Mouse (Mus musculus): ENCODE measurements around the gene Caml. TPM values are rescaled to one million over a fixed set of nuclear protein-coding genes. Genes with fewer than 3 reads are reported as not detected.
"Not testable (repeated sequence)": the region's sequence is repeated elsewhere in the genome, so short reads cannot be mapped to it uniquely, and the experiment has no call there.

Caml gene
- polyA plus RNA-seq (2016; fragmentation: Nextera tagmentation; extraction: Ambion mirVana): 48.1 and 53.3 TPM in 2 replicates

DNA sequence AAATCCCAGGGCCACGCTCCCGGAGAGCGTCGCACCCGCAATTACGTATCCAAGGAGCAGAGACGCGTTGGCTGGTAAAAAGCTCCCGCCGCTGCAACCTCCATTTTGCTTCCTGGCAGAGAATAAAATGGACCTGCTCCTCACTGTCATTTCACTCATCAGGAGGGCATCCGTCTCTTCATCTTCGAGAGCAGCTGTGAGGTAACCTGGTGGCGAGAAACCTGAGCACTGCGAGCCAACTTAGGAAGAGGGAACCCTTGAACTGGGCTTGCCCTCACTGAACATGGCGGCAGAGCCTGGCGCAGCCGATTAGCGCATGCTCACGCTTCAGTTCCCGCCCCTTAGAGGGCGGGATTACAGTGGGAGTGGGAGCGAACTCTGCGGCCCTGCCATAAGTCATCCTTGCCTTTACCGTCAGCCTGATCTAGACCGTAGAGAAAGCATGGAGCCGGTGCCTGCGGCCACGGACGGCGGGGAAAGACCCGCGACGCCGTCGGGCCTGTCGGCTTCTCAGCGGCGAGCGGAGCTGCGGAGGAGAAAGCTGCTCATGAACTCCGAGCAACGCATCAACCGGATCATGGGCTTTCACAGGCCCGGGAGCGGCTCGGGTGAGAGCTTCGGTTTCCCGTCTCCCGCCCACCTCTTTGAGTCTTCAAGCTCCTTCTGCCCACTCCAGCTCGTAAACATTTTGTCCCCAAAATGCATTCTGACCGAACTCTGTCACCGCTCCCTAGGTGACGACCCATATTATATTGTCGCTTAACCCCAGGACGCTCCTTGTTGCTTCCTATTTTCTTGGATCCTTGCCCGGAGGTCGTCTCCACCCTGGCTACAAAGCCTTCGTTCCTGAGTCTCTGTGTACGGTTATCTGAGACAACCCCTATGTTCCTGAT, at the start of gene Caml:
Gene Caml (plus strand): TSS at position 357 of the 893 bp plus-strand sequence.
- peak; percentile 87 for DNase-seq (ENCODE audit: low spot score)
- no peaks in the 10 kb centered on the region for H3K9me3 ChIP-seq (replicated peaks)
- H3K27me3 ChIP-seq (ENCODE audit: low read depth, poor library complexity, severe bottlenecking): no peaks in the 10 kb centered on the region
- H3K27ac ChIP-seq: peak within 1 kb of the TSS; percentile 94
- H3K4me1 ChIP-seq: peaks cover 22% of the 10 kb centered on the region
- WGBS: under 1% methylated on average over 59 of the region's 59 CpGs
- H3K4me3 ChIP-seq: peak within 1 kb of the TSS; percentile 89
- peaks cover 31% of the 10 kb centered on the region for H3K36me3 ChIP-seq

DNA sequence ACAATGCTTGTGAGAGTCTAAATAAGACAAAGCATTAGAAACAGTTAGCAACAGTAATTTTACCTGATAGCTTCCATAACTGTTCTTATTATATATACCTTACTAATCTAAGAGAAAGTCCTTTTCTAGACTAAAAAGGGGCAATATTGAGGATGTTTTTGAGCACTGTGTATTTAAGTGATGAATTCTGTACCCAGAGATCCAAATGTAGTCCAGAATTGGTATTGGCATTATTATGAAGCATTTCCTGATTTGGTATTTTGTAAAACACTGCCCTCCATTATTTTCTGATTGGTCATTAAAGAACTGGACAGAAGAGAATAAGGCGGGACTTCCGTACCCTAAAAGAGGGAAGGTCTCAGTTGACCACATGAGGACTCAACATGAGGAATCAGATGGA, 49.4 kb upstream of the Caml start, which contains the start of gene Tmed9:
Gene Tmed9 (plus strand): TSS at position 301 of the 400 bp plus-strand sequence.
- 91% methylated on average over 2 of the region's 2 CpGs for WGBS
- Histone ChIP-seq H3K4me3 (no peak within 1 kb of the TSS), H3K9me3 (replicated peaks) (no peaks in the 10 kb centered on the region), H3K4me1 (peaks cover 21% of the 10 kb centered on the region), H3K27ac (no peak within 1 kb of the TSS), H3K27me3 (ENCODE audit: low read depth, poor library complexity, severe bottlenecking) (no peaks in the 10 kb centered on the region), H3K36me3 (peaks cover 12% of the 10 kb centered on the region)
- DNase-seq (ENCODE audit: low spot score): no peak

DNA sequence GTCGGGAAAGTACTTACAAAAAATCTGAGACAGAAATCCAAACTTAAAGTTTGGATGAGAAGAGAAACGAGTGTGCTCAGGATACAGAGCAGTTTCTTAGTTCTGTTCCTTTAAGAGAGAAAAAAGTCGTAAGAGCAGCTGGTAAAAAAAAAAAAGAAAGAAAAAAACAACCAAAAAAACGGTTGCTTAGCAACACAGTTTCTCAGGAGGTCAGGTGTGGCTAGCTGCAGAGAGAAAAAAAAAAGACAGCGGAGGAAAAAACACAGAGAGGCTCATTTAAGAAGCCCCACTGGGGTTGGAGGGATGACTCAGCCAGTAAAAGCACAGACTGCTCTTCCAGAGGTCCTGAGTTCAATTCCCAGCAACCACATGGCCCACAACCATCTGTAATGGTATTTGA, 48.5 kb upstream of the Caml start:
- no peak overlapping the region for H3K27ac ChIP-seq
- H3K36me3 ChIP-seq: peaks cover 4% of the 10 kb centered on the region; the same call in 1 of the 2 replicates
- no peak for DNase-seq (ENCODE audit: low spot score)
- H3K27me3 ChIP-seq (ENCODE audit: low read depth, poor library complexity, severe bottlenecking): no peaks in the 10 kb centered on the region
- 80% methylated on average over 5 of the region's 5 CpGs for WGBS
- no peak overlapping the region for H3K4me3 ChIP-seq
- no peaks in the 10 kb centered on the region for H3K9me3 ChIP-seq (replicated peaks)
- peaks cover 17% of the 10 kb centered on the region for H3K4me1 ChIP-seq

DNA sequence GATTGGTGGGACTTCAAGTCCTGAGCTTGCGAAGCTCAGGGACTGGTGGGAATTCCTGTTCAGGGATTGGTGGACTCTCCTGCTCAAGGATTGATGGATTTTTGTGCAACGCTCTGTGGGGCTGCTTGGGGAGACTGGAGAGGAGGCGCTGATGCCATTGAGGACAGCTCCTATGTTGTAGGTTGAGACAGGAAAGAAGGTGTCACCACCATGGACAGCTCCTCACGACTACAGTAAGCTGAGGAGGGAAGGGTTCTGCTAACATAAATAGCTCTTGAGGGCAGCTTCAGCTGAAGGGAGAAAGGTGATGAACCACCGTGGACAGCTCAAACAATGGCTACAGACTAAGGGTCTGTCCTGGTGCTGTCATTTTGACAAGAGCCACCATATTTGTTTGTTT, 46.9 kb upstream of the Caml start:
- no peak for DNase-seq (ENCODE audit: low spot score)
- Histone ChIP-seq H3K4me1 (peaks cover 10% of the 10 kb centered on the region; the same call in 1 of the 2 replicates), H3K36me3 (0 out of 2 replicates have a peak, but pooled peaks cover 2% of the 10 kb centered on the region), H3K4me3 (no peak overlapping the region), H3K27me3 (ENCODE audit: low read depth, poor library complexity, severe bottlenecking) (no peaks in the 10 kb centered on the region), H3K9me3 (replicated peaks) (no peaks in the 10 kb centered on the region), H3K27ac (no peak overlapping the region)
- WGBS: 65% methylated on average over 5 of the region's 5 CpGs

DNA sequence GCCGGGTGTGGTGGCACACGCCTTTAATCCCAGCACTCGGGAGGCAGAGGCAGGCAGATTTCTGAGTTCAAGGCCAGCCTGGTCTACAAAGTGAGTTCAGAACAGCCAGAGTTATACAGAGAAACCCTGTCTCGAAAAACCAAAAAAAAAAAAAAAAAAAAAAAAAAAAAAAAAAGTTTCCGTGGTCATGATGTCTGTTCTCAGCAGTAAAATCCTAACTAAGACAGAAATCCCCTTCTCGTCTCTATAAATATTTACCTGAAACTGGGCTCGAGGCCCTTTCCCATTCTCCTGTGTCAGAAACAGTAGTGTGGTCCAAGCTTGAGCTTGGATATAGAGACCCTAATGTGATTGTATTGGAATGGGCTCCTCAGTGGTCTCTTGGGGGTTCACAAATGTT, 45.9 kb upstream of the Caml start:
- 85% methylated on average over 7 of the region's 7 CpGs for WGBS
- H3K4me1 ChIP-seq; H3K4me3 ChIP-seq; H3K36me3 ChIP-seq; H3K27me3 ChIP-seq (ENCODE audit: low read depth, poor library complexity, severe bottlenecking); H3K27ac ChIP-seq; H3K9me3 ChIP-seq (replicated peaks); DNase-seq (ENCODE audit: low spot score): not testable (repeated sequence)

DNA sequence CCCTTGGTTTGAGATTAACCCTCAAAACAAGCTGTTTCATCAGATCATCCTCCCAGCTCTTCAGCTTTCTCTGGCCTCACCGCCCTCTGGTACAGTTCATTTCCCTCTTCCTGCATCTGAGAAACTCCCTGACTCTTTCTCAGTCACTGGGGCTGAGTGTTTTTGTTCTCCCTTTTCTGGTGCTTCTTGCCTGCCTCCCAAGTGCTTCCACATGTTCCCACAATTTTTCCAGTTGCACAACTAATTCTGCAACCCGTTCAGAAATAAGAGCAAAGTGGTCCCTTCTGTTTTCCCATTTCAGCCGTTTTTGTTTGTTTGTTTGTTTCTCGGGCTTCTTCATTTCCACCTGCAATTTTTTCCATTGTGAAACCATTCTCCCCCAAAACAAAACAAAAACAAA, 44.7 kb upstream of the Caml start:
- 81% methylated on average over 4 of the region's 4 CpGs for WGBS
- Histone ChIP-seq H3K36me3 (0 out of 2 replicates have a peak, but pooled peaks cover 2% of the 10 kb centered on the region), H3K4me1 (no peaks in the 10 kb centered on the region), H3K27ac (no peak overlapping the region), H3K4me3 (no peak overlapping the region), H3K27me3 (ENCODE audit: low read depth, poor library complexity, severe bottlenecking) (no peaks in the 10 kb centered on the region), H3K9me3 (replicated peaks) (no peaks in the 10 kb centered on the region)
- DNase-seq (ENCODE audit: low spot score): no peak

DNA sequence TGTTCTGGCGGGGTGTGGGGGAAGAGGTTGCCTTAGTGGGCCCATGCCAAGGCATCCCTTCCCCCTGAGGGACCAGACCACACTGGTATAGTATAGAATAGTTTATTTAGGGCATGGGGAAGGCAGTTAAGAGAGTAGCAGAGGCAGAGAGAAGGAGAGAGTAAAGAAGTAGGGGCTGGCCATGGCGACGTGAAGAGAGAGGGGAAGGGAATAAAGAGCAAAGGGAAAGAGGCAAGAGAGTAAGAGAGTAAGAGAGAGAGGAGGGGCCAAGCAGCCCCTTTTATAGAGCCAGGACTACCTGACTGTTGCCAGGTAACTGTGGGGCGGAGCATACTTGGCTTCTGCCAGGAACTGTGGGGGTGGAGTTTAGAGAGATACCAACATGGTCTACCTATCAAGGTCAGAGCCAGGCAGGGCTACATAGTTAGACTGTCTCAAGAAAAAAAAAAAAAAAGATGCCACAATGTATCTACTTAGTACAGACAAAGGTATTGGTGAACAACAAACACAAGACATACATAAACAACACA, 30.8 kb upstream of the Caml start:
- H3K27ac ChIP-seq: 0 out of 2 replicates have a peak overlapping the region, but pooled peaks have one; percentile 83
- no peak for DNase-seq (ENCODE audit: low spot score)
- peaks cover 28% of the 10 kb centered on the region for H3K36me3 ChIP-seq
- peaks cover 12% of the 10 kb centered on the region for H3K4me1 ChIP-seq
- WGBS: 80% methylated on average over 4 of the region's 4 CpGs
- peak overlapping the region; percentile 72 for H3K4me3 ChIP-seq
- no peaks in the 10 kb centered on the region for H3K9me3 ChIP-seq (replicated peaks)
- H3K27me3 ChIP-seq (ENCODE audit: low read depth, poor library complexity, severe bottlenecking): no peaks in the 10 kb centered on the region

DNA sequence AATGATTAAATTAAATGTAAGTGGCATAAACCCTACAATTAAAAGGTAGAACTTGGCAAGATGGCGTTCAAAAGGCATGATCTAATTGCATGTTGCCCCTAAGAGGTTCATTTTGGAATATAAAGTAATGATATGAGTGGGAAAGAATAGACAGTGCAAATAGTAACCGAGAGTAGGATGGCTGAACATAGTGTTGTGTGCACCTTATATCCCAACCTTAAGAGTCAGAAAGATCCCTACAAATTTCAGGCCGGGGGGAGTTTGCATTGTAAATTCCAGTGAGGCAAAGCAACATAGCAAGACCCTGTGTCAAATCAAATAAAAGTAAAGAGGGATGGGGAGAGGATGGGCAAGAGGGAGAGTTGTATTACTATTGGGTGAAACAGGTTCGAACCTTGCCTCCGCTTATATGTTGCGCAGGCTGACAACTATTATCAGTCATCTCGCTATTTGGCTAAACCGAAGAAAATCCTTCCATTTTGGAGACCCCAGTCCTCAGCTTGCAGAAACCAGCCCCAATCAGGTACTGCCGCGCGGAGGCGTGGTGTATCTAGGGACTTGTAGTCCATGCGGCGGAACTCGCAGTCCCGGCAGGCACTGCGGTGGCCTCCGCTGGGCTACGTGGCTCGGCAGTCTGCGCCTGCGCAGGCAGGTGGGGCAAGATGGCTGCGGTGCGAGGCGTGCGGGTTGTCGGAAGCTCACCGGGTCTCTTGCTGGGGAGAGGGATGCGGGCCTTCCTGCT, 30.1 kb upstream of the Caml start:
- WGBS: 5% methylated on average over 29 of the region's 29 CpGs
- Histone ChIP-seq H3K4me3 (peak overlapping the region; percentile 72), H3K4me1 (peaks cover 12% of the 10 kb centered on the region), H3K36me3 (peaks cover 35% of the 10 kb centered on the region), H3K27ac (peak overlapping the region; percentile 83), H3K27me3 (ENCODE audit: low read depth, poor library complexity, severe bottlenecking) (no peaks in the 10 kb centered on the region), H3K9me3 (replicated peaks) (no peaks in the 10 kb centered on the region)
- DNase-seq (ENCODE audit: low spot score): peak; percentile 99

DNA sequence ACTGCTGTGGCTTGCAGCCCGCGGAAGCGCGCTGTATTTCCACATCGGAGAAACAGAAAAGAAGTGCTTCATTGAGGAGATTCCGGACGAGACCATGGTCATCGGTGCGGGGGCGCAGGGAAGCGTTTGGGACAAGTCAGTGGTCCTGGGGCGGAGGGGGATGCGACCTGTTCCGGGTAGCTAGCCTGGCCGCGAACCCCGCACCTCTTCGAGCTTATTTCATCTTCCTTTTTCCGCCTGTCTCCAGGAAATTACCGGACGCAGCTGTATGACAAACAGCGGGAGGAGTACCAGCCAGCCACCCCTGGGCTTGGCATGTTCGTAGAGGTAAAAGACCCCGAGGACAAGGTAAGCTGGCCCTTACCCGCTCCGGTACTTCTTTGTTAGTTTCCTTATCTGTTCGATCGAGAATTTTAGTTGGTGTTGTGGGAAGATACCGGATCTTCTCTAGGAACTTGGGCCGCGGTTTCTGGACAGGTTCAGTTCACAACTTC, 29.5 kb upstream of the Caml start:
- Histone ChIP-seq H3K9me3 (replicated peaks) (no peaks in the 10 kb centered on the region), H3K4me1 (peaks cover 12% of the 10 kb centered on the region), H3K36me3 (peaks cover 41% of the 10 kb centered on the region), H3K27me3 (ENCODE audit: low read depth, poor library complexity, severe bottlenecking) (no peaks in the 10 kb centered on the region), H3K4me3 (peak overlapping the region; percentile 72), H3K27ac (peak overlapping the region; percentile 83)
- no peak for DNase-seq (ENCODE audit: low spot score)
- WGBS: under 1% methylated on average over 31 of the region's 31 CpGs

DNA sequence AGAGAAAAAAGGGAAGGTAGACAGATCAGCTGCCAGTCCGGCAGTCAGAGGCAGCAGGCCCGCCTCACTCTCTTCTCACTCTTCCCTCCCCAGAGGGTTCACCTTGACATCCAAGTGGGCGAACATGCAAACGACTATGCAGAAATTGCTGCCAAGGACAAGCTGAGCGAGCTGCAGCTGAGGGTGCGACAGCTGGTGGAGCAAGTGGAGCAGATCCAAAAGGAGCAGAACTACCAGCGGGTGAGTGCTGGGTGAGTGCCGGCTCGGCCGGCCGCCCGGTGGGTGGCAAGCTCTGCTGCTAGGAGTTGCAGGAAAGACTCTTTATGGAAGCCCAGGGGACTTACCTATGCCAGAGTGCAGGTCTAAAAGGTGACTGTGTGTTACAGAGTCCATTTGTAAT, 27.4 kb upstream of the Caml start:
- H3K9me3 ChIP-seq (replicated peaks): no peaks in the 10 kb centered on the region
- H3K4me1 ChIP-seq: peaks cover 19% of the 10 kb centered on the region
- no peaks in the 10 kb centered on the region for H3K27me3 ChIP-seq (ENCODE audit: low read depth, poor library complexity, severe bottlenecking)
- peaks cover 44% of the 10 kb centered on the region for H3K36me3 ChIP-seq
- no peak overlapping the region for H3K27ac ChIP-seq
- no peak overlapping the region for H3K4me3 ChIP-seq
- DNase-seq (ENCODE audit: low spot score): no peak
- 96% methylated on average over 12 of the region's 12 CpGs for WGBS

DNA sequence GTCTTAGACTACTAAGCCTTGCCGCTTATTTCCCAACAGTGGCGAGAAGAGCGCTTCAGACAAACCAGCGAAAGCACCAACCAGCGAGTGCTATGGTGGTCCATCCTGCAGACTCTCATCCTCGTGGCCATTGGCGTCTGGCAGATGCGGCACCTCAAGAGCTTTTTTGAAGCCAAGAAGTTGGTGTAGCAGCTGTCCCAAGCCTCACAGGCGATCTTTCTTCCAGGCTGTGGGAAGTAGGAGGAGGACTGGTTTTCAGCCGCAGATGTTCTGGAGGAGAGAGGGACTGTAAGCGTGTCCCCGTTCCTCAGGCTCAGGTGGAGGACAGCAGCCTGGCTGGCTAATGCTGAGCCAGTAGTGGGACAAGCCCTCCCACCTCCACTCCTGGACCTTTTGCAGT, 26.0 kb upstream of the Caml start:
- Histone ChIP-seq H3K9me3 (replicated peaks) (no peaks in the 10 kb centered on the region), H3K4me3 (no peak overlapping the region), H3K27me3 (ENCODE audit: low read depth, poor library complexity, severe bottlenecking) (no peaks in the 10 kb centered on the region), H3K36me3 (peaks cover 44% of the 10 kb centered on the region), H3K27ac (no peak overlapping the region), H3K4me1 (peaks cover 26% of the 10 kb centered on the region)
- 94% methylated on average over 12 of the region's 12 CpGs for WGBS
- no peak for DNase-seq (ENCODE audit: low spot score)

DNA sequence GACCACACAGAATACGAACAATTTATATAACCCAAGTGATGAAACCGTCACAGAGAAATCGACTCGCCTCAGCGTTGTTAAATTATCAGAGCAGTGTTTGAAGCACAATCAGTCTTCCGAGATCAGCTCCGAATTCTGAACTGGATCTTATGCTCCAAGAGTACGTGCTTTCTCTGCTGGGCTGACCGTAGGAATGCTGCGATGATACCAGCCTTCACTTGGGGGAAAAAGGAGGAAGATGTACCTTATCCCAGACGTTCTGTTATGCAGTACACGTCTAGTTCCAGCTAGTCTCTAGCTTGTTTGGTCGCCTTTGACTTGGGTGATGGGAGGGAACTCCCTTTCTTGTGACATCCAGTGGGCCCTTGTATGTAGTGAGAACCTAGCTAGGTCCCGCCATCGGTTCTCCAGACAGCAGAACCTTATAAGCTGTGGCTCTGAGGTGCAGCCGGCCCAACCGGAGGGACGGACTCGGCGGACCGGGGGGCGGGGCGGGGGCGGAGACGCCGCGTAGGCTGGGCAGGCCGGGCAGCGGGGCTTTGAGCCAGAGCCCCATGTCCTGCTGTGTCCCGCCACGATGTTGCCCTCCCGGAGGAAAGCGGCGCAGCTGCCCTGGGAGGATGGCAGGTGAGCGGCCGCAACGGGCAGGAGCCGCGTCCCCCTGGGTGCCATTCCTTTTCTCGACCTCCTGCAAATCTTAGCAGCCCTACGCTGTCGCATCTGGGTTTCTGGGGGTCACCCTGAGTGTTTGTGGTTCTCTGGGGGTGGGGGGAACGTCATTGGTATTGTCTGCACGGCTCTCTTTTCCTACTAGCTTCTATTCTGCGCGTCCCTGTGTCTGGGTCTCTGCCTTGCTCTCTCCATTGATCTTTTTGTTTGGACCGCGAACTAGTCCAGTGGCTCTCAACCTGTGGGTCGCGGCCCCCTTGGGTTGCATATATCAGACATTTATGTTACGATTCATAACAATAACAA, 23.0 kb upstream of the Caml start, which contains the start of gene B4galt7:
Gene B4galt7 (plus strand): TSS at position 331 of the 975 bp plus-strand sequence.
- H3K4me3 ChIP-seq: peak within 1 kb of the TSS; percentile 82
- DNase-seq (ENCODE audit: low spot score): peak; percentile 90
- H3K27me3 ChIP-seq (ENCODE audit: low read depth, poor library complexity, severe bottlenecking): no peaks in the 10 kb centered on the region
- peak within 1 kb of the TSS; percentile 80 for H3K27ac ChIP-seq
- 10% methylated on average over 51 of the region's 51 CpGs for WGBS
- no peaks in the 10 kb centered on the region for H3K9me3 ChIP-seq (replicated peaks)
- peaks cover 14% of the 10 kb centered on the region for H3K4me1 ChIP-seq
- peaks cover 53% of the 10 kb centered on the region for H3K36me3 ChIP-seq

Measured in limb, embryonic 10.5 days (tissue).